Mouse (Mus musculus) urinary bladder, postnatal 4 days (tissue): Measurements from ENCODE around the gene Adarb1.
A peak's percentile ranks its signal among the peaks of the same experiment; 100 is the strongest.

Experiments
- DNase-seq, 2 experiments: peaks; one replicate each; pipeline ENCODE4 v3.0.0; 2021 to 2022; ENCODE audit warnings: low spot score in 2 of 2

Adarb1 gene

DNA sequence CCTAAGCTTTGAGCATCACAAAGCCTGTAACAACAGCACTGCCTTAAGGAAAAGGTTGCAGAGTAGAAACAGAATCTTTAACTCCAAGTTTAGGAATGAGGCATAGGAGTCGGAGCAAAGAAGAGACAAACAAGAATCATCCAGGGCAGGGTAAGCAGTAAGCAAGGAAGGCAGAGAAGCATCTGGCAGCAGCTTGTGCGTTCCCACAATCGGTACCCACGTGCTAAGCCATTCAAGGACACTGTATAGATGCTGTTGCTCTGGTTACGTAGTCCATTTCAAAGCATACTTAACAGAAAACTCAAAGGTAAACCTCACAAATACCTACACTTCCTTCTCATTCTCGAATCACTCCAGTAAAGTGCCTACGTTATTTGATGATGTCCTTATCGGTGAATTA lies 35.0 kb downstream of the Adarb1 start:
- no peak for DNase-seq

DNA sequence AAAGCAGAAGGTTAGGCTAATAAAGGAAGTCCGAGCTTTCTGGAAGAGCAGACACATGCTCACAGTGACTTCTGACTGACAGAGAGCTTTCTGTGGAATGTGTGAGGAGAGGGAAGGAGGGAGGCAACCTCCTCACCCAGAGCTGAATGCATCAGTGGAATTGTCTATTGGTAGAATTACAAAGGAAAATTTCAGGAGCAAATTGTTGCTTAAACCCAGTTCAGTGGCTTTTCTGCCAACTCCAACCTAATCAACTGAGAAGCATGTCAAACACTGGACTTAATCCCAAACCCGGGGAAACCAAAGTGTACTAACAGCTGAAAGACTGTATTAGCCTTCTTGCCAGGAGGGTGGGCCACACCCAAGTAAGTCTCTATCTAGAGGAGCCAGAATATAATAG lies 36.9 kb downstream of the Adarb1 start:
- DNase-seq, result no peak

DNA sequence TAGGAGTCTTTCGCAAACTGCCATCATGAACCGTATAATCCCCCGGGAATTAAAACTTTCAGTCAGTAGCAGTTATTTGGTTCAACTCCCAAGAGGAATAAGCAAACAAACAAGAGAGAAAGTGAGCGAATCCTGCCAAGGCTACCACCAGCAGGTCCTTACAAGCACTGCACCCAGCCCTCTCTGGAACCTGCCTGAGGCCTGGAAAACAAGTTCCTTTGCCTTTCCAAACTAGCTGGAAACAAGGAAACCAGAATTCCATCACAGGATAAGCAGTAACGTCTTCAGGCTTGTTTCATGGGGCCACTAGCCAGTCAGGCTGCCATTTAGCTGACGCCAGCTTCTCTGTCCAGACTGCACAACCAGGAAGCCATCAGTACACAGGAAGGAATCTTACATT lies 37.4 kb downstream of the Adarb1 start:
- no peak for DNase-seq

GRCm38 (mm10) chr10:77379199-77379598 lies 38.9 kb downstream of the Adarb1 start:
- no peak for DNase-seq

GRCm38 (mm10) chr10:77376056-77376455 lies 42.0 kb downstream of the Adarb1 start:
- DNase-seq, result no peak

GRCm38 (mm10) chr10:77374948-77375347 lies 43.1 kb downstream of the Adarb1 start:
- no peak for DNase-seq

DNA sequence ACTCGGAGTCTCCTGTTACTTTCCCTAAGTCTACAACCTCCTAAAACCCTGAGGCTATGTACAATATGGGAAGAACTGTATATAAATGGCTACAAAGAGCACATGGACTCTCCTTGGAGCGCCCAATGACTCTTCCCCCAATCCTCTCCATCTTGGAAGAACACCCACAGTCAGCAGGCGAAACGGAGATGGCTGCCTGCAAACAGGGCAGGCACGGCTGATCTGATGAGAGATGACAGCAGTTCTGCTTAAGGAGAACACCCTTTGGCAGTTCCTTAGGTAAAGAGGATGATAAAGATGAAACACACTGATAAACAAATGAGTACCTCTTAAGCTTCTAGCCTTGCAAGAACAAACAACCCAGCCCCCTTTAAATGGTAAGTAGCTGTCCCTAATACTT lies 43.7 kb downstream of the Adarb1 start:
- no peak for DNase-seq

DNA sequence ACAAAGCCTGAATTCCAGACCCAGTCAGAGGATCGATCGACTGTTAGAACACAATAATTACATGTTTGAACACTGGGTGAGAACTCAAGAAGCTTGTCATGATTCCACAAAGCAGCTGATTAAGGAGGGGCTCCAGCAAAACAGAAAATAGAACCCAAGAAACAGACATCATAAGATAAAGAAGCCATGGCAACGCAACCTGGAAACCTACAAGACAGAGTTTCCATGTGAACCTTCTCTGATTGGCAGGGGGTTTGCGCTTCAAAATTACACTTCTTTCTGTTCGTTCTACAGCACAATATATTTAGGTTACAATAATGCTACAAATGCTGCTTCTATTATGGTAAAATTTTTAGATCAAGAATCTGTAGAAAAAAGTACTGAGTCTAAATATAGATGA lies 47.9 kb downstream of the Adarb1 start:
- DNase-seq, result no peak

DNA sequence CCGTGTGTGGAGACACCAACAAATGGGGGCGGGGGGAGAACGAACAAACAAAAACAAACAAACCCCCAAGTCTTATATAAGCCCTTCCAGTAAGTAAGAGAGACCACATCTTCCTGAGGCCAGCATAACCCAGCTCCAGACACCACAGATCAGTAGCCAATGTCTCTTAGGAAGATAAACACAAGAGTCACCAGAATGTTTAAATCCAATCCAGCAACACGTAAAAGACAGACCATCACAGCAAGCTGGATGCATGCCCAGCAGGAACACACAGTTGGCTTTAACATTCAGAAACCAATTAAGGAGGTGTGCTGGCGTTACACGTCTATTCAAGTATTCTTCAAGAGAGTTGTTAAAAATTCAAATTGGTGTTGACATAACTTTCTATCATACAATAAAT lies 50.1 kb downstream of the Adarb1 start:
- DNase-seq, result no peak

- no peak for DNase-seq
Measured at GRCm38 (mm10) chr10:77366959-77367358, 51.1 kb downstream of the Adarb1 start.

DNA sequence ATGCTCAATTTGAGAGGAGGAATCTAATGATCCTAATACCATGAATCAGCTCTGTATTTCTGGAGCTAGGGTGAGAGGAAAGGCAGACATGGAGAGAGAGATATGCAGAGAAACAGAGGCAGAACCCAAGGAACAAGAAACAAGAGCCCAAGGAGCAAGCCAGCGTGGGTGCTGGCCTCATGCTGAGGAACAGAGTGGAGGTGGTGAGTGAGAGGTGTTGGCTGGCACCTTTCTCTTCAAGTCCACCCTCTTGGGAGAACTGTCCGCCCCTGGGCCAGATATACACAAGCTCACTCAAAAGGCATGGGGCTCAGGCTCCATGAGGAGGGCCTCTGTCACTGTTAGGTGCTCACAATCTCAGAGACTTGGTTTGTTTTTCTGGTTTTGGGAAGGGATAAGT lies 52.9 kb downstream of the Adarb1 start:
- DNase-seq, result no peak

- DNase-seq, result peak in 1 of 2 experiments; percentile 46
Measured at GRCm38 (mm10) chr10:77360486-77360885, 57.6 kb downstream of the Adarb1 start.

GRCm38 (mm10) chr10:77357957-77358356 lies 60.1 kb downstream of the Adarb1 start:
- peak in 1 of 2 experiments; percentile 48 for DNase-seq

- peak; percentile 70 to 79 for DNase-seq
Measured at GRCm38 (mm10) chr10:77353031-77353745, 64.9 kb downstream of the Adarb1 start.

- no peak for DNase-seq
Measured at GRCm38 (mm10) chr10:77342842-77343241, 75.2 kb downstream of the Adarb1 start.

DNA sequence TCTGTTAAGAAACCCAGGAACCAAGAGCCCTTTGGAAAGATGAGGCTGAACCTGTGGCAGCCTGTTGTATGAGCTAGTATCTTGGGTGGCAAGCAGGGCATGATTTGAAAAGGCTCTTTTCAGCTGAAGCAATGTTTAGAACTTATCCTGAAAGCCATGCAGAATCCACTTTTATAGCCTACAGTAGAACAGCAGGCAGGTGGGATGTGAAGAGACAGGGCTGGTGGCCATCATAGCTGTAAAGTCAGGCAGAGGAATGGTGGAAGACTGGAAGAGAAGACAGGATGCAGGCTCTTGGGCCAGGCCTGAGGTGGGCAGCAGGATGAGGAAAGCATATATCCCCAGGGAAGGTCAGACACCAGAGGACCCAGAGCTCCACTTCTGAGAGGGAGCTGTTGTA lies 76.4 kb downstream of the Adarb1 start:
- DNase-seq, result peak in 1 of 2 experiments; percentile 26

- DNase-seq, result no peak
Measured at GRCm38 (mm10) chr10:77341059-77341458, 77.0 kb downstream of the Adarb1 start.

- DNase-seq, result peak in 1 of 2 experiments; percentile 57
Measured at GRCm38 (mm10) chr10:77339871-77340341, 78.2 kb downstream of the Adarb1 start.

GRCm38 (mm10) chr10:77333518-77333917 lies 84.6 kb downstream of the Adarb1 start:
- peak in 1 of 2 experiments; percentile 25 for DNase-seq

- DNase-seq, result peak in 1 of 2 experiments; percentile 47
Measured at GRCm38 (mm10) chr10:77329446-77330094, 88.5 kb downstream of the Adarb1 start.

- DNase-seq, result peak in 1 of 2 experiments; percentile 32
Measured at GRCm38 (mm10) chr10:77324716-77325115, 93.4 kb downstream of the Adarb1 start.

- peak in 1 of 2 experiments; percentile 47 for DNase-seq
Measured at GRCm38 (mm10) chr10:77321611-77322010, 96.5 kb downstream of the Adarb1 start.

DNA sequence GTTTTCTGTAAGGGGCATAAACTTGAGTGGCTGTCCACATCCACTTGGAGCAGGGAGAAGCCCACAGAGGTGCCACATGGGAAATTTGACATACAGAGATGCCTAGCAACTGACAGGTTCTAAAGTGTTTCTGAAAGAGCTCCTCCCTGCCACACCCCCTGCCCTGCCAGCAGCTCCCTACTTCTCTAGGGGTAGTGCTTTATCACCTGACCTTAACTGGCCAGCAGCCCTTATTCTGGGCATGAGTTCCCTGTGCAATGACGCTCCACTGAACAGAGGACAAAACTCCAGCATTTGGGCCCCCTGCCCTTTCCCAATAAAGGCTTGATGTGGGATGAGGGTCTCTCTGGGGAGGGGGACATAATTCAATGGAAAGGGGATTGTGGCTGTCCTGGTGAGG lies 97.1 kb downstream of the Adarb1 start:
- peak in 1 of 2 experiments; percentile 47 for DNase-seq
